Mouse (Mus musculus): ENCODE results near the gene C2cd2l.
A peak's percentile ranks its signal among the peaks of the same experiment; 100 is the strongest.
"Not testable (repeated sequence)": the region's sequence is repeated elsewhere in the genome, so short reads cannot be mapped to it uniquely, and the experiment has no call there.

Gene C2cd2l

GRCm38 (mm10) chr9:44336093-44336406, 16.0 kb upstream of the C2cd2l start:
- DNase-seq (ENCODE audit: low spot score in 2 of 2): no peak

- peak in 1 of 2 experiments; percentile 36 for DNase-seq (ENCODE audit: low spot score in 2 of 2)
These were observed 15.4 kb upstream of the C2cd2l start for GRCm38 (mm10) chr9:44335331-44336092.

- peak; percentile 98 to 99 for DNase-seq (ENCODE audit: low spot score in 2 of 2)
These were observed 14.6 kb upstream of the C2cd2l start, which contains the start of gene H2afx for GRCm38 (mm10) chr9:44334396-44335330. Gene H2afx, plus strand, starts transcription at chr9:44334694.

DNA sequence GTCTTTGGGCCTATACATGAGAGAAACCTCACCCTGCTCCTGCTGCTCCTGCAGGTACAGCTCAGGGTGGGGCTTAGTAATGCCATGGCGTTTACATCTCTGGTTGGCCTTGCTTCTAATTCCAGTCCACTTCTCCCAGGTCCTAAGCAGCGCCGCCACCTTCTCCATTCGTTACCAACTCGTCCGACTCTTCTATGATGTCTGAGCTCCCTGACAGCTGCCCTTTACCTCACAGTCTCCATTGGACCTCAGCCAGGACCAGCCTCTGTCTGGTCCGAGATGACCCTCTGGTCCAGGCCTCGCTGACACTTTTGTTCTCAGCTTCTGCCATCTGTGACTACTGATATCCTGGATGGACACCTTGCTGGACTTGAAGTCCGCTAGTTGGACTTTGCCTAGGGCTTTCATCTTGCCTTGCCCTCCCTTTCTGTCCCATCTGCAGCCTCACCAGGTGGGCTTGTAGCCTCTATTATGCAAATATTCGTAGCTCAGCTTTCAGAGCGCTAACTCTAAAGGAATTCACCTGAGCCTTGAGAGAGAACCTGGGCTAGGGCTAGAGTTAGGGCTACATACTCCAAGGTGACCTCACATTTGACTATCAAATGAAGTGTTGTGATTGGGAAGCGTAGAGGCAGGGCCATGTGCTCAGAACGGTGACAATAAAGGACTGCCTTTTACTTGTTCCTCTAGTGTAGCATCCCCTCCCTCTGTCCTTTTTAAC, 13.0 kb upstream of the C2cd2l start:
- DNase-seq (ENCODE audit: low spot score in 2 of 2): no peak

DNA sequence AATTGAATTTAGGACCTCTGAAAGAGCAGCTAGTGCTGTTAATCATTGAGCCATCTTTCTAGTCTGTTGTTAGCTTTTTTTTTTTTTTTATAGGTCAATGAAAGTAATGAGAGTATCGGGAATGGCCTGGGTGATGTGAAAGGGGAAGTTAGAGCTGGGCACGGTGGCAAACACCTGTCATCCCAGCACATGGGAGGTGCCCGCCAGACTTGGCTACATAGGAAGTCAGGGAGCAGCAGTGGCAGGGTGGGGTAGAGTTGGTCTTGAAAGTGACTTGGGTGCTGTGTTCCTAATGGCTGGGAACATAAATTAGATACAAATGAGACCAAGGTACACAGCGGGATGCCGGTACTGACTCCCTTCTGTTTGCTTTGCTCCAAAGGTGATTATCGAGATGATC, 10.7 kb upstream of the C2cd2l start:
- no peak for DNase-seq (ENCODE audit: low spot score in 2 of 2)

DNA sequence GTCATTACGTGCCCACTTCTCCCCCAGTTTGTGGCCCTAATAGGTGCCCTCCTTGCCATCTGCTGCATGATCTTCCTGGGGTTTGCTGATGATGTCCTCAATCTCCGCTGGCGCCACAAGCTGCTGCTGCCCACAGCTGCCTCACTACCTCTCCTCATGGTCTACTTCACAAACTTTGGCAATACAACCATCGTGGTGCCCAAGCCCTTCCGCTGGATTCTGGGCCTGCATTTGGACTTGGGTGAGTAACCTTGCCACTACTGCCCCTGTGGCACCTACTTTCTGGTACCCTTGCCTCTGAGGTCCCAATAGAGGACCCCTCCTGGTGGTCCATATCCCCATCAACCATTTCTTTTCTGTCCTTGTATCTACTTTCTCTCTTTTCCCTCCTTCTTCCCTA, 7.8 kb upstream of the C2cd2l start:
- no peak for DNase-seq (ENCODE audit: low spot score in 2 of 2)

DNA sequence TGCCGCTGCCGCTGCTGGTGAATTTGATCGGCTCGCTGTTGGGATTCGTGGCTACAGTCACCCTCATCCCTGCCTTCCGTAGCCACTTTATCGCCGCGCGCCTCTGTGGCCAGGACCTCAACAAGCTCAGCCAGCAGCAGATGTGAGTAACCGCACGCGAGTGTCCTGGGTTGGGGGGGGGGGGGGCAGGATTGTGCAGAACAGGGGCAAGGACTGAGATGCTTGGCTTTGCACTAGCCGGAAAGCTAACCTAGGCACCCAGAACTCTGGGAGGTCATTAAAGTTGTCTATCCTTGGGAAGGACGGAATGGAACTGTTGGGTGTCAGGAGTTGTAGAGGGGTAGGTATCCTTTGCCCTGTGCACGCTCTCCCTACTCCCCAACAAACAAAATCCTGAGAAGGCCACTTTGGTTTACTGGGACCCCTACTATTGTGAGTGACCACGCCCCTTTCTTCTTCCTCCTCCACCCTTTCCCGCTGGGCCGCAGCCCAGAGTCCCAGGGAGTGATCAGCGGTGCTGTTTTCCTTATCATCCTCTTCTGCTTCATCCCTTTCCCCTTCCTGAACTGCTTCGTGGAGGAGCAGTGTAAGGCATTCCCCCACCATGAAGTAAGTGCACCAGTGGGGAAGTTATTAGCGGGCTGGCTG, 7.1 kb upstream of the C2cd2l start:
- peak in 1 of 2 experiments; percentile 41 for DNase-seq (ENCODE audit: low spot score in 2 of 2)

GRCm38 (mm10) chr9:44326371-44327063, 6.4 kb upstream of the C2cd2l start:
- peak; percentile 80 to 82 for DNase-seq (ENCODE audit: low spot score in 2 of 2)

DNA sequence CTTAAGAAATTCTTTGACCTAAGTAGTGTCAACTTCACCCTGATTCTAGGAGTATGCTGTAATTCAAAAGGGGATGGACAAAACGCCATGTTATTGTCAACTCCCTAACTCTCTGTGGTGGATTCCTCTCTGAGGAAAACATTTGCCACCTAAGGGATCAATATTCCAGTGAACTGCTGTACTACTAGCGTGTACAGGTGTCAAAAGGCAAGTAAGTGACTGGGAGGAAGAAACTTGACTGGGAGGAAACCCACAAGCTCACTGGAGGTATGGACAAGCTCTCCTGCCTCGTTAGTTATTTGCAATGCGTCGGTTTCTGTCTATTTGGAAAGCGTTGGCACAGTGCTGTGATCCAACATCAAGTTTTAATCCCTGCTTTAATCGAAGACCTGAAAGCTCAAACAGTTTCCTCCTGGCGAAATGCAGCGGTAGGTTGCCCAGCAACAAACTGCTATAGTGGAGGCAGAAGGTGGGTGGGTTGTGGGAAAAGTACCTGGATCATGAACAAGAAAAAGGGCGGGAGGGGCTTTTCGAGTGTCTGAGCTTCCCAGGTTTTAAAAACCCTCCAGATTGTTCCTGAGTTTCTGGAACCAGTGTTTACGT, 5.8 kb upstream of the C2cd2l start, which contains the start of gene Dpagt1:
Dpagt1 (plus strand) TSS at position 252 of the 603 bp plus-strand sequence.
- no peak for DNase-seq (ENCODE audit: low spot score in 2 of 2)

DNA sequence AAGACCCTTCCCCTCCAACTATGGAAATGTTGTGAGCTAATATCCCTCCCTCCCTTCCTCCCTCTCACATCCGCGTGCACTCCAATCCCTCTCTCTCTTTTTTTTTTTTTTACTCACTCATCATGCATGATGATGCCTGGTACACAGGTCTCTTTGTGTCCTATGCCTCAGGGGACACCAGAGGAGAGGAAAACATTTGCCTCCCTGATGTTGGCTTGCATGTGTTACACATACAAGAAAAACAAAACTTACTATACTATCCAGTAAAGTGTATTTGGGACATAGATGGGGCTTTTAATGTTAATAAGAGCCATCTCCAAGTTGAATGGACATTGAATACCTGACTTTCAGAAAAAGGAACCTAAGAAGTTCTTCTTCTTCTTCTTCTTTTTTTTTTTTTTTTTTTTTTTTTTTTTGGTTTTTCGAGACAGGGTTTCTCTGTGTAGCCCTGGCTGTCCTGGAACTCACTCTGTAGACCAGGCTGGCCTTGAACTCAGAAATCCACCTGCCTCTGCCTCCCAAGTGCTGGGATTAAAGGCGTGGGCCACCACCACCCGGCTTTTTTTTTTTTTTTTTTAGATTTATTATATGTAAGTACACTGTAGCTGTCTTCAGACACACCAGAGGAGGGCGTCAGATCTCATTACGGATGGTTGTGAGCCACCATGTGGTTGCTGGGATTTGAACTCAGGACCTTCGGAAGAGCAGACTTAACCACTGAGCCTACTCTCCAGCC, 5.1 kb upstream of the C2cd2l start:
- DNase-seq (ENCODE audit: low spot score in 2 of 2): not testable (repeated sequence)

- no peak for DNase-seq (ENCODE audit: low spot score in 2 of 2)
These were observed 4.1 kb upstream of the C2cd2l start for GRCm38 (mm10) chr9:44324147-44324546.

- not testable (repeated sequence) for DNase-seq (ENCODE audit: low spot score in 2 of 2)
These were observed 3.6 kb upstream of the C2cd2l start for GRCm38 (mm10) chr9:44323656-44324055.

- no peak for DNase-seq (ENCODE audit: low spot score in 2 of 2)
These were observed 681 bp upstream of the C2cd2l start for GRCm38 (mm10) chr9:44320799-44321133.

GRCm38 (mm10) chr9:44319105-44319886, 789 bp downstream of the C2cd2l start:
- DNase-seq (ENCODE audit: low spot score in 2 of 2): no peak

- no peak for DNase-seq (ENCODE audit: low spot score in 2 of 2)
These were observed 1.3 kb downstream of the C2cd2l start for GRCm38 (mm10) chr9:44318826-44319095.

DNA sequence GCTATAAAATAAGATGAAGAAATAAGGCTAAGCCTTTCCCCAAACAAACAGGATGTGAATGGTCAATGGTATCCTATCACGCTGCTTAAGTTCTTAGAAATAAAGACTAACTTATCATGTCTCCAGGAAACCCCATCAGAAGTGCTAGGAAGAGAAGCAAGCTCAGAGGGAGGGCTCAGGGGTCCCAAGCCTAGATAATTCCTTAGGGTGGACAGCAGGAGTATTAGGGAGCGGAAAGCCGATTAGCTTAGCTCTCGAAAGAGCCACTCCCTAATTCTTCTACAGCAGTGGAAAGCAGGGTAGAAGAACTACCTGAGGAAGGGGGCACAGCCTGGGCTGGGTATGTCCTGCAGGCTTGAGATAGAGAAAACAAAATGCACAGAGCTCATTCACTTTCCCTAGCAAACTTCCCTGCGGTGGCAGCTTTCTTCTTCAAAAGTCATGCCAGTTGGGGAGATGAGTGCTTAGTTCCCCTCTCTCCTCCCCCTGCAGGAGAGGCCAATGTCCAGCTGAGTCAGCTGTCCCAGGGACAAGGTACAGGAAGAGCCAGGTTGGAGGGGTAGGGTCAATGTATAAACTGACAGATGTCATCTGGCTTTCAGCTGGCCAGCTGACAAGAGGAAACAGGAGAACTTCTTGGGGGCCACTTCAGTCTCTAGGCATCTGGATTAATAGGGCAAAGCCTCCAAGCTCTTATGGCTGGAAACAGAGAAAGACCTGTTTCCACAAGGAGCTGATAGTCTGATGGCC, 1.8 kb downstream of the C2cd2l start:
- DNase-seq (ENCODE audit: low spot score in 2 of 2): no peak

DNA sequence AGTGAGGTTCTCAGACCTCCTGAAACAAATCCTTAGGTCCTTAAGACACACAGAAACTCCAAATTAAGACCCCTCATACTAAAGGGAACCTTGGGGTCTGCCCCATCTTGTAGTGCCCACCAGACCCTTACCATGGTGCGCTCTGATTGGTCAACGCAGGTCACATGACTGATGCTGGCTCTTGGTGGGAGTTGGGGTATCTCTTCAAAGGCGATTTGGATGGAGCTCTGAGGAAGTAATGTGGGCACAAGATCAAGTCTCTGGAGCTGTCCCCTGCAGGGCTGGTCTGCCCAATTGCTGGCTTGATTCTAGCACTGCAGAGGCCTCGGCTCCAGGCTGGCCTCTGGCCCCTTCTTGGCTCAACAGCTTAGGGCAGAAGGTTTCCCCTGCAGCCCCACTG, 2.6 kb downstream of the C2cd2l start:
- DNase-seq (ENCODE audit: low spot score in 2 of 2): no peak

DNA sequence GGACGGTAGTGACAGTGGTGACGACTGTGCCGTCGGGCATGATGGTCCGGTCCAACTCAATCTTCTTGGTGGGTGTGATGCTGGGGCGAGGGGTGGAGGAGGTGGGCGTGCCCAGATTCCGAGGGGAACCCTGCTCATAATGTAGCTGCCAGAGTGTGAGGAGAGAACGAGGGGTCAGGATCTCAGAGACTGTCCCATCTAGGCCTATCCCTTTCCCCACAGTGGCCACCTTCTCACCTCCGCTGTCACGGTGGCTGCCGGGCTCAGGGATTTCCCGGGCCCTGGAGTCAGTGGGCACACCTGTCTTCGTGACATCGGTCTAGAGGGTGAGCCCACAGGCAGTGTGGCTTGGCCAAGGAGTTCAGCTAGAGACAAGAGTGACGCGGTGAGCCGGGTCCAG, 5.2 kb downstream of the C2cd2l start:
- DNase-seq (ENCODE audit: low spot score in 2 of 2): no peak

GRCm38 (mm10) chr9:44314257-44314547, 5.9 kb downstream of the C2cd2l start:
- DNase-seq (ENCODE audit: low spot score in 2 of 2): no peak
